Mouse (Mus musculus): ENCODE results near the gene Col9a2. TPM values are rescaled to one million over a fixed set of nuclear protein-coding genes. Genes with fewer than 3 reads are reported as not detected.

The Col9a2 gene
- polyA plus RNA-seq, 1 experiment from 2014 or later: 3.7 TPM

GRCm38 (mm10) chr4:121023941-121024340 is 15.2 kb upstream of the Col9a2 start:
- ATAC-seq: no peak
- Histone ChIP-seq H3K27ac (no peak overlapping the region), H3K4me3 (no peak overlapping the region), H3K4me1 (peaks cover 37% of the 10 kb centered on the region), H3K9ac (no peak overlapping the region), H3K36me3 (no peaks in the 10 kb centered on the region), H3K9me3 (replicated peaks) (no peaks in the 10 kb centered on the region), H3K27me3 (replicated peaks) (no peaks in the 10 kb centered on the region), H3K4me2 (no peak overlapping the region)
- 79% methylated on average over 2 of the region's 2 CpGs for WGBS (ENCODE audit: insufficient replicate concordance)

DNA sequence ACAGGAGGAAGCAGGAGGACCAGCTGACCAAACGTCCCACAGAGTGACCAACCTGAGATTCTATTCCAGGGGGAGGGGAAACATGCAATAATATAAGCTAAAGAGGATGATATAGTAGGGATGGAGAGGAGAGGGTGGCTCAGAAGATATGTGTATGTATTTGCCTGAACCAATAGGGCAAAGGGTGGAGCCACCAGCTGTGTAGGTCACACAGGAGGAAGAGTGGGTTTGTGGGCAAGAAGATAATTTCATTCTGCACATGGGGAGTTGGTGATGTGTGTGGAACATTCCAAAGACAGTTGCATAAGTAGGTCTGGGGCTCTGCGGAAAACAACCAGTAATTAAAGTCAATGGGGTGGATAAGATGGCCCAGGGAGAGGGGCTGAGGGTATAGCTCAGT is 13.5 kb upstream of the Col9a2 start:
- no peaks in the 10 kb centered on the region for H3K27me3 ChIP-seq (replicated peaks)
- peaks cover 37% of the 10 kb centered on the region for H3K4me1 ChIP-seq
- peak; percentile 67 for ATAC-seq
- no peak overlapping the region for H3K4me3 ChIP-seq
- no peak overlapping the region; the same call in 1 of the 2 replicates for H3K9ac ChIP-seq
- 39% methylated on average over 2 of the region's 2 CpGs for WGBS (ENCODE audit: insufficient replicate concordance)
- no peaks in the 10 kb centered on the region for H3K9me3 ChIP-seq (replicated peaks)
- no peak overlapping the region for H3K27ac ChIP-seq
- no peak overlapping the region for H3K4me2 ChIP-seq
- no peaks in the 10 kb centered on the region for H3K36me3 ChIP-seq

DNA sequence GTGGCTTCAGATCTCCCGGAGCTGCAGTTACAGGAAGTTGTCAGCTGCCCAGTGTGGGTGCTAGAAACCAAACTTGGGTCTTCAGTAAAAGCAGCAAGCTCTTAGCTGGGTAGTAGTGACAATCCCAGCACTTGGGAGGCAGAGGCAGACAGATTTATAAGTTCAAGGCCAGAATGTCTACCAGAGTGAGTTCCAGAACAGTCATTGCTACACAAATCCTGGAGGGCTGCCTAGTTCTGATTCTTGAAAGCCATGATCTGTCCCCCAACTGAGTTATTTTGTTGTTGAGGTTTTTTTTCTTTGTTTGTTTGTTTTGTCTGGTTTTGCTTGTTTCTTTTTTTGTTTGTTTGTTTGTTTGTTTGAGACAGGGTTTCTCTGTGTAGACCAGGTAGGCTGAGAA is 11.0 kb upstream of the Col9a2 start:
- Histone ChIP-seq H3K36me3 (no peaks in the 10 kb centered on the region), H3K27me3 (replicated peaks) (no peaks in the 10 kb centered on the region), H3K4me1 (peaks cover 25% of the 10 kb centered on the region), H3K4me2 (no peak overlapping the region), H3K9me3 (replicated peaks) (no peaks in the 10 kb centered on the region), H3K27ac (no peak overlapping the region), H3K9ac (no peak overlapping the region), H3K4me3 (no peak overlapping the region)
- WGBS (ENCODE audit: insufficient replicate concordance): 46% methylated on average over 1 of the region's 1 CpGs
- ATAC-seq: no peak

GRCm38 (mm10) chr4:121028659-121029392 is 10.4 kb upstream of the Col9a2 start:
- Histone ChIP-seq H3K9me3 (replicated peaks) (no peaks in the 10 kb centered on the region), H3K27me3 (replicated peaks) (no peaks in the 10 kb centered on the region), H3K36me3 (no peaks in the 10 kb centered on the region), H3K4me2 (no peak overlapping the region), H3K4me1 (peaks cover 19% of the 10 kb centered on the region), H3K27ac (no peak overlapping the region), H3K9ac (no peak overlapping the region), H3K4me3 (no peak overlapping the region)
- no peak for ATAC-seq
- WGBS (ENCODE audit: insufficient replicate concordance): 31% methylated on average over 14 of the region's 14 CpGs

GRCm38 (mm10) chr4:121029632-121030031 is 9.6 kb upstream of the Col9a2 start:
- Histone ChIP-seq H3K27ac (no peak overlapping the region), H3K4me2 (no peak overlapping the region), H3K4me3 (no peak overlapping the region), H3K9me3 (replicated peaks) (no peaks in the 10 kb centered on the region), H3K27me3 (replicated peaks) (no peaks in the 10 kb centered on the region), H3K36me3 (no peaks in the 10 kb centered on the region), H3K9ac (no peak overlapping the region), H3K4me1 (peaks cover 13% of the 10 kb centered on the region)
- no peak for ATAC-seq
- WGBS (ENCODE audit: insufficient replicate concordance): 51% methylated on average over 3 of the region's 3 CpGs

- 43% methylated on average over 4 of the region's 4 CpGs for WGBS (ENCODE audit: insufficient replicate concordance)
- no peak overlapping the region for H3K9ac ChIP-seq
- no peak overlapping the region for H3K27ac ChIP-seq
- no peaks in the 10 kb centered on the region for H3K27me3 ChIP-seq (replicated peaks)
- no peak overlapping the region for H3K4me2 ChIP-seq
- H3K4me1 ChIP-seq: 0 out of 2 replicates have a peak, but pooled peaks cover 3% of the 10 kb centered on the region
- no peaks in the 10 kb centered on the region for H3K36me3 ChIP-seq
- no peak for ATAC-seq
- H3K4me3 ChIP-seq: no peak overlapping the region
- no peaks in the 10 kb centered on the region for H3K9me3 ChIP-seq (replicated peaks)
These were observed 7.7 kb upstream of the Col9a2 start for GRCm38 (mm10) chr4:121031440-121031839.

DNA sequence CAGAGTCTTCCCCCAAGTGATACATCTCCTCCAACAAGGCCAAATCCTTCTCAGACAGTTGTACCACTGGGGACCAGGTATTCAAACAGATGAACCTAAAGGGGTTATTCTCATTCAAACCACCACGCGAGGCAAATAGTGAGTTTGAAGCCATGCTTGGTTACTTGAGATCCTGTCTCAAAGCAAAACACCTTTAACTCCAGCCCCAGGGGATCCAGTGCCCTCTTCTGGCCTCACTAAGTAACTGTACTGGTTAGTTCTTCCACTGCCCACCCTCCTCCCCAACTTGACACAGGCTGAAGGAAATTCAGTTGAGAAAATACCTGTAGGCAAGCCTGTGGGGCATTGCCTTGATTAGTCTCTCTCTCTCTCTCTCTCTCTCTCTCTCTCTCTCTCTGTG is 6.2 kb upstream of the Col9a2 start:
- 56% methylated on average over 2 of the region's 2 CpGs for WGBS (ENCODE audit: insufficient replicate concordance)
- H3K9me3 ChIP-seq (replicated peaks): no peaks in the 10 kb centered on the region
- H3K4me3 ChIP-seq: no peak overlapping the region
- no peaks in the 10 kb centered on the region for H3K36me3 ChIP-seq
- H3K4me1 ChIP-seq: no peaks in the 10 kb centered on the region
- H3K27me3 ChIP-seq (replicated peaks): peaks cover 5% of the 10 kb centered on the region
- ATAC-seq: no peak
- H3K27ac ChIP-seq: no peak overlapping the region
- H3K9ac ChIP-seq: no peak overlapping the region
- no peak overlapping the region for H3K4me2 ChIP-seq

GRCm38 (mm10) chr4:121040323-121040722 is 1.1 kb downstream of the Col9a2 start:
- no peak overlapping the region for H3K27ac ChIP-seq
- no peak for ATAC-seq

GRCm38 (mm10) chr4:121040897-121041671 is 1.9 kb downstream of the Col9a2 start:
- Histone ChIP-seq H3K9me3 (replicated peaks) (no peaks in the 10 kb centered on the region), H3K9ac (no peak overlapping the region), H3K27me3 (replicated peaks) (peaks cover 47% of the 10 kb centered on the region), H3K4me2 (no peak overlapping the region), H3K36me3 (no peaks in the 10 kb centered on the region), H3K4me1 (0 out of 2 replicates have a peak, but pooled peaks cover 3% of the 10 kb centered on the region), H3K27ac (0 out of 2 replicates have a peak overlapping the region, but pooled peaks have one; percentile 47), H3K4me3 (no peak overlapping the region)
- 0 out of 2 replicates have a peak, but pooled peaks have one; percentile 37 for ATAC-seq
- WGBS (ENCODE audit: insufficient replicate concordance): 23% methylated on average over 18 of the region's 18 CpGs

More at GRCm38 (mm10) chr4:121040323-121040722, 1.1 kb downstream of the Col9a2 start:
- WGBS (ENCODE audit: insufficient replicate concordance): 53% methylated on average over 14 of the region's 14 CpGs
- no peaks in the 10 kb centered on the region for H3K36me3 ChIP-seq
- H3K4me1 ChIP-seq: 0 out of 2 replicates have a peak, but pooled peaks cover 3% of the 10 kb centered on the region
- H3K9me3 ChIP-seq (replicated peaks): no peaks in the 10 kb centered on the region
- H3K4me2 ChIP-seq: peak overlapping the region; percentile 60; the same call in 1 of the 2 replicates
- no peak overlapping the region for H3K4me3 ChIP-seq
- no peak overlapping the region for H3K9ac ChIP-seq
- H3K27me3 ChIP-seq (replicated peaks): peaks cover 47% of the 10 kb centered on the region

- no peak for ATAC-seq
- Histone ChIP-seq H3K27ac (no peak overlapping the region), H3K27me3 (replicated peaks) (peaks cover 47% of the 10 kb centered on the region), H3K36me3 (no peaks in the 10 kb centered on the region), H3K9me3 (replicated peaks) (no peaks in the 10 kb centered on the region), H3K4me2 (no peak overlapping the region), H3K9ac (no peak overlapping the region), H3K4me1 (0 out of 2 replicates have a peak, but pooled peaks cover 3% of the 10 kb centered on the region), H3K4me3 (no peak overlapping the region)
- 61% methylated on average over 5 of the region's 5 CpGs for WGBS (ENCODE audit: insufficient replicate concordance)
These were observed 3.3 kb downstream of the Col9a2 start for GRCm38 (mm10) chr4:121042472-121042871.

DNA sequence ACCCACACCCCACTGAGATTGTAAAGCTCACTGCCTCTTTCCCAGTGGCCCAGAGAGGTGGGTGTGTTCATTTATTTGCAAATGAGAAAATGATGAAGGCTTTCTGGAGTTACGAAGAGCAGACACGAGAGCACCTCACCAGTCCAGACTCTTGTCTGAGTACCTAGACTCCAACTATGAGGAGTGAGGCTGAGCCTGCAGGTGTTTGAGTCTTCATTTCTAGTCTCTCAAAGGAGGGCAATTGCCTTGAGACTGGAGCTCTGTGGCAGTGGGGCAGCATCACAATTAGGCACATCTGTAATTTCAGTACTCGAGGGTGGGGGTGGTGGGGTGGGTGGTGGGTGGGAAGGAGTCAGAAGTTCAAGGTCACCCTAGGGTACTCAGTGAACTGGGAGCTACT is 3.8 kb downstream of the Col9a2 start:
- H3K27ac ChIP-seq: no peak overlapping the region
- no peaks in the 10 kb centered on the region for H3K36me3 ChIP-seq
- H3K9ac ChIP-seq: no peak overlapping the region
- no peak for ATAC-seq
- no peaks in the 10 kb centered on the region for H3K9me3 ChIP-seq (replicated peaks)
- H3K4me1 ChIP-seq: 0 out of 2 replicates have a peak, but pooled peaks cover 3% of the 10 kb centered on the region
- WGBS (ENCODE audit: insufficient replicate concordance): 72% methylated on average over 3 of the region's 3 CpGs
- no peak overlapping the region for H3K4me3 ChIP-seq
- peaks cover 48% of the 10 kb centered on the region for H3K27me3 ChIP-seq (replicated peaks)
- H3K4me2 ChIP-seq: no peak overlapping the region

- no peak for ATAC-seq
- no peak overlapping the region for H3K27ac ChIP-seq
These were observed 12.7 kb downstream of the Col9a2 start for GRCm38 (mm10) chr4:121051863-121052262.

More at GRCm38 (mm10) chr4:121051863-121052262, 12.7 kb downstream of the Col9a2 start:
- Histone ChIP-seq H3K36me3 (no peaks in the 10 kb centered on the region), H3K27me3 (replicated peaks) (peaks cover 58% of the 10 kb centered on the region), H3K4me2 (no peak overlapping the region), H3K4me3 (no peak overlapping the region), H3K4me1 (no peaks in the 10 kb centered on the region), H3K9ac (no peak overlapping the region), H3K9me3 (replicated peaks) (no peaks in the 10 kb centered on the region)
- WGBS (ENCODE audit: insufficient replicate concordance): 27% methylated on average over 4 of the region's 4 CpGs

All from liver, embryonic 12.5 days (tissue).